Mouse (Mus musculus): ENCODE results near the gene A630095N17Rik. TPM values are rescaled to one million over a fixed set of nuclear protein-coding genes. Genes with fewer than 3 reads are reported as not detected.

The A630095N17Rik gene
- total and polyA plus RNA-seq, 3 experiments = not detected

Small RNA genes lying within 50 kb of the gene (microRNA-seq; reads per million reads assigned to microRNA genes)
- 0 reads per million in 2 experiments for gene Gm27943

Other genes starting within 250 kb of the A630095N17Rik start
- 1 to 10 TPM; 5.7 to 8.8 TPM for gene Nhej1, start 106.9 kb downstream of the A630095N17Rik start, total RNA-seq (2021)
- 3.4 and 3.5 TPM in 2 replicates for gene Nhej1, start 106.9 kb downstream of the A630095N17Rik start, polyA plus RNA-seq (2012; rRNA removed)
- gene Slc23a3, start 98.2 kb downstream of the A630095N17Rik start, total RNA-seq (2021) = under 1 TPM; 0.23 to 0.41 TPM
- gene Slc23a3, start 98.2 kb downstream of the A630095N17Rik start, polyA plus RNA-seq (2012; rRNA removed) = 0.36 and 0.46 TPM in 2 replicates
- 10 to 100 TPM; 27.3 to 33.9 TPM for gene Cnppd1, start 89.4 kb downstream of the A630095N17Rik start, total RNA-seq (2021)
- 36.3 and 37.6 TPM in 2 replicates for gene Cnppd1, start 89.4 kb downstream of the A630095N17Rik start, polyA plus RNA-seq (2012; rRNA removed)
- gene Retreg2, start 89.3 kb downstream of the A630095N17Rik start, total RNA-seq (2021) = 100 to 1,000 TPM in 1 of 2 experiments, 10 to 100 TPM in 1; 80.4 to 101 TPM
- gene Retreg2, start 89.3 kb downstream of the A630095N17Rik start, polyA plus RNA-seq (2012; rRNA removed) = 127 and 143 TPM in 2 replicates
- 10 to 100 TPM; 33.1 to 36.8 TPM for gene Zfand2b, start 63.5 kb downstream of the A630095N17Rik start, total RNA-seq (2021)
- gene Zfand2b, start 63.5 kb downstream of the A630095N17Rik start, polyA plus RNA-seq (2012; rRNA removed) = 63.1 and 68.5 TPM in 2 replicates
- 10 to 100 TPM; 24.2 to 31.7 TPM for gene Abcb6, start 51.7 kb downstream of the A630095N17Rik start, total RNA-seq (2021)
- gene Abcb6, start 51.7 kb downstream of the A630095N17Rik start, polyA plus RNA-seq (2012; rRNA removed) = 23.2 and 23.3 TPM in 2 replicates
- gene Ankzf1, start 40.0 kb downstream of the A630095N17Rik start, total RNA-seq (2021) = 10 to 100 TPM; 14.1 to 14.4 TPM
- 11.5 and 13.3 TPM in 2 replicates for gene Ankzf1, start 40.0 kb downstream of the A630095N17Rik start, polyA plus RNA-seq (2012; rRNA removed)
- gene Atg9a, start 39.9 kb downstream of the A630095N17Rik start, total RNA-seq (2021) = 10 to 100 TPM; 41.7 to 44.5 TPM
- gene Atg9a, start 39.9 kb downstream of the A630095N17Rik start, polyA plus RNA-seq (2012; rRNA removed) = 78.5 and 89.9 TPM in 2 replicates
- 10 to 100 TPM; 16.0 to 23.1 TPM for gene Glb1l, start 21.3 kb downstream of the A630095N17Rik start, total RNA-seq (2021)
- gene Glb1l, start 21.3 kb downstream of the A630095N17Rik start, polyA plus RNA-seq (2012; rRNA removed) = 7.4 and 7.7 TPM in 2 replicates
- 100 to 1,000 TPM; 106 to 109 TPM for gene Stk16, start 21.3 kb downstream of the A630095N17Rik start, total RNA-seq (2021)
- gene Stk16, start 21.3 kb downstream of the A630095N17Rik start, polyA plus RNA-seq (2012; rRNA removed) = 228 and 249 TPM in 2 replicates
- 10 to 100 TPM; 55.4 to 73.0 TPM for gene Tuba4a, start 12.2 kb downstream of the A630095N17Rik start, total RNA-seq (2021)
- 10.8 and 11.2 TPM in 2 replicates for gene Tuba4a, start 12.2 kb downstream of the A630095N17Rik start, polyA plus RNA-seq (2012; rRNA removed)
- gene Dnajb2, start 4.3 kb upstream of the A630095N17Rik start, total RNA-seq (2021) = 100 to 1,000 TPM in 1 of 2 experiments, 10 to 100 TPM in 1; 89.1 to 111 TPM
- gene Dnajb2, start 4.3 kb upstream of the A630095N17Rik start, polyA plus RNA-seq (2012; rRNA removed) = 52.8 and 58.4 TPM in 2 replicates
- 10 to 100 TPM; 43.6 to 83.6 TPM for gene Ptprn, start 32.4 kb upstream of the A630095N17Rik start, total RNA-seq (2021)
- gene Ptprn, start 32.4 kb upstream of the A630095N17Rik start, polyA plus RNA-seq (2012; rRNA removed) = 41.5 and 52.0 TPM in 2 replicates
- 100 to 1,000 TPM; 127 to 192 TPM for gene Resp18, start 46.3 kb upstream of the A630095N17Rik start, total RNA-seq (2021)
- 46.3 and 69.6 TPM in 2 replicates for gene Resp18, start 46.3 kb upstream of the A630095N17Rik start, polyA plus RNA-seq (2012; rRNA removed)
- gene Dnpep, start 85.9 kb upstream of the A630095N17Rik start, total RNA-seq (2021) = 100 to 1,000 TPM in 1 of 2 experiments, 10 to 100 TPM in 1; 85.2 to 100 TPM
- 149 and 179 TPM in 2 replicates for gene Dnpep, start 85.9 kb upstream of the A630095N17Rik start, polyA plus RNA-seq (2012; rRNA removed)
- 10 to 100 TPM; 16.6 to 31.8 TPM for gene Des, start 128.2 kb upstream of the A630095N17Rik start, total RNA-seq (2021)
- gene Des, start 128.2 kb upstream of the A630095N17Rik start, polyA plus RNA-seq (2012; rRNA removed) = 17.2 and 18.6 TPM in 2 replicates
- gene Speg, start 143.2 kb upstream of the A630095N17Rik start, total RNA-seq (2021) = 10 to 100 TPM in 1 of 2 experiments, 1 to 10 TPM in 1; 9.9 to 15.2 TPM
- gene Speg, start 143.2 kb upstream of the A630095N17Rik start, polyA plus RNA-seq (2012; rRNA removed) = 56.5 and 93.7 TPM in 2 replicates
- gene Gmppa, start 203.8 kb upstream of the A630095N17Rik start, total RNA-seq (2021) = 10 to 100 TPM; 69.1 to 77.7 TPM
- gene Gmppa, start 203.8 kb upstream of the A630095N17Rik start, polyA plus RNA-seq (2012; rRNA removed) = 137 and 189 TPM in 2 replicates
- gene Asic4, start 218.3 kb upstream of the A630095N17Rik start, total RNA-seq (2021) = 1 to 10 TPM; 3.7 to 6.8 TPM
- gene Asic4, start 218.3 kb upstream of the A630095N17Rik start, polyA plus RNA-seq (2012; rRNA removed) = 9.5 and 13.6 TPM in 2 replicates
- 10 to 100 TPM; 50.9 to 57.8 TPM for gene Chpf, start 247.2 kb upstream of the A630095N17Rik start, total RNA-seq (2021)
- 250 and 268 TPM in 2 replicates for gene Chpf, start 247.2 kb upstream of the A630095N17Rik start, polyA plus RNA-seq (2012; rRNA removed)
- gene Tmem198, start 247.4 kb upstream of the A630095N17Rik start, total RNA-seq (2021) = 1 to 10 TPM; 2.5 to 2.8 TPM
- gene Tmem198, start 247.4 kb upstream of the A630095N17Rik start, polyA plus RNA-seq (2012; rRNA removed) = 15.0 and 17.4 TPM in 2 replicates

All from adrenal gland, adult 2 months (tissue).